Mouse (Mus musculus) midbrain, embryonic 14.5 days (tissue): ENCODE data around the gene Adamts12. TPM values are rescaled to one million over a fixed set of nuclear protein-coding genes. Genes with fewer than 3 reads are reported as not detected.

Source experiments
- ATAC-seq: fragments of 200-750 bp; cut with Nextera tagmentation; 2 replicates; pipeline ENCODE4 v1.8.0; 2017; ENCODE audit warnings: moderate number of reproducible peaks, moderate library complexity; ENCODE audit not compliant: low FRiP score, low TSS enrichment
- DNase-seq: peaks from one replicate; pipeline ENCODE4 v3.0.0-alpha.2; 2015
- H3K27ac ChIP-seq: fragments of 300-500 bp; sonication (generic); replicated peaks from 2 replicates; pipeline ENCODE4 v1.5.1; 2014; ENCODE audit warnings: mild to moderate bottlenecking, low read depth, low read length, moderate library complexity
- H3K27me3 ChIP-seq: fragments of 300-500 bp; sonication (generic); 2 replicates; pipeline ENCODE4 v1.6.1; 2014; ENCODE audit warnings: low read length, control low read depth, mixed read lengths; ENCODE audit not compliant: control insufficient read depth, insufficient read depth
- H3K36me3 ChIP-seq: fragments of 300-500 bp; sonication (generic); 2 replicates; pipeline ENCODE4 v1.6.1; 2014; ENCODE audit warnings: low read length, control low read depth; ENCODE audit not compliant: control insufficient read depth, insufficient read depth
- H3K4me1 ChIP-seq: fragments of 300-500 bp; sonication (generic); 2 replicates; pipeline ENCODE4 v1.6.1; 2014; ENCODE audit warnings: mild to moderate bottlenecking, antibody characterized with exemption, low read length, control low read depth; ENCODE audit not compliant: control insufficient read depth, insufficient read depth
- H3K4me2 ChIP-seq: fragments of 300-500 bp; sonication (generic); 2 replicates; pipeline ENCODE4 v1.6.1; 2014; ENCODE audit warnings: mild to moderate bottlenecking, low read length, moderate library complexity
- H3K4me3 ChIP-seq: fragments of 300-500 bp; sonication (generic); replicated peaks from 2 replicates; pipeline ENCODE4 v1.5.1; 2014; ENCODE audit warnings: low read depth, low read length
- H3K9ac ChIP-seq: fragments of 300-500 bp; sonication (generic); replicated peaks from 2 replicates; pipeline ENCODE4 v1.6.1; 2014; ENCODE audit warnings: mild to moderate bottlenecking, low read length, moderate library complexity
- H3K9me3 ChIP-seq: fragments of 300-500 bp; sonication (generic); 2 replicates; pipeline ENCODE4 v1.6.1; 2016; ENCODE audit warnings: low read length, control low read depth, mixed read lengths; ENCODE audit not compliant: control insufficient read depth
- WGBS: fragments of 180-500 bp; shearing (Covaris S2); extraction: QIAGEN DNeasy Blood & Tissue Kit; methylation state at CpG from one replicate; pipeline ENCODE4 v1.1.7; 2014; 5-methylcytosine and 5-hydroxymethylcytosine counted together
- polyA plus RNA-seq: library from polyadenylated mRNA; unstranded; fragments of >200 nt; fragmentation: Nextera tagmentation; extraction: Ambion mirVana; gene quantifications from 2 replicates; pipeline ENCODE4 v1.2.1, GENCODE M21; 2014

Gene Adamts12
- polyA plus RNA-seq, 1 experiment from 2014 or later, result 2.8 TPM

- 66% methylated on average over 7 of the region's 7 CpGs for WGBS
- Histone ChIP-seq H3K27me3 (no peaks in the 10 kb centered on the region), H3K9ac (no peak overlapping the region), H3K9me3 (no peaks in the 10 kb centered on the region), H3K4me3 (no peak overlapping the region), H3K4me2 (no peak overlapping the region), H3K36me3 (no peaks in the 10 kb centered on the region), H3K27ac (no peak overlapping the region), H3K4me1 (no peaks in the 10 kb centered on the region)
- DNase-seq (no peak), ATAC-seq (0 out of 2 replicates have a peak, but pooled peaks have one; percentile 34)
Measured at GRCm38 (mm10) chr15:11339467-11340180, 275.0 kb downstream of the Adamts12 start.

- no peak overlapping the region for H3K4me2 ChIP-seq
- DNase-seq, result peak; percentile 1
- no peaks in the 10 kb centered on the region for H3K4me1 ChIP-seq
- H3K9me3 ChIP-seq, result no peaks in the 10 kb centered on the region
- no peak overlapping the region for H3K4me3 ChIP-seq
- no peaks in the 10 kb centered on the region for H3K27me3 ChIP-seq
- WGBS, result 71% methylated on average over 3 of the region's 3 CpGs
- H3K27ac ChIP-seq, result no peak overlapping the region
- H3K9ac ChIP-seq, result no peak overlapping the region
- no peaks in the 10 kb centered on the region for H3K36me3 ChIP-seq
- no peak for ATAC-seq
Measured at GRCm38 (mm10) chr15:11355865-11356264, 291.3 kb downstream of the Adamts12 start.

- no peak overlapping the region for H3K9ac ChIP-seq
- H3K27ac ChIP-seq, result no peak overlapping the region
- no peaks in the 10 kb centered on the region for H3K36me3 ChIP-seq
- H3K9me3 ChIP-seq, result no peaks in the 10 kb centered on the region
- 96% methylated on average over 2 of the region's 2 CpGs for WGBS
- DNase-seq, result no peak
- no peak for ATAC-seq
- H3K4me1 ChIP-seq, result no peaks in the 10 kb centered on the region
- H3K4me2 ChIP-seq, result no peak overlapping the region
- H3K27me3 ChIP-seq, result no peaks in the 10 kb centered on the region
- no peak overlapping the region for H3K4me3 ChIP-seq
Measured at GRCm38 (mm10) chr15:11357501-11357900, 292.9 kb downstream of the Adamts12 start.

- Histone ChIP-seq H3K27me3 (no peaks in the 10 kb centered on the region), H3K9ac (no peak overlapping the region), H3K4me2 (no peak overlapping the region), H3K36me3 (no peaks in the 10 kb centered on the region), H3K4me3 (no peak overlapping the region), H3K9me3 (no peaks in the 10 kb centered on the region), H3K4me1 (no peaks in the 10 kb centered on the region), H3K27ac (no peak overlapping the region)
- no peak for DNase-seq
- ATAC-seq, result no peak
- WGBS, result 96% methylated on average over 1 of the region's 1 CpGs
Measured at GRCm38 (mm10) chr15:11360888-11361287, 296.3 kb downstream of the Adamts12 start.

- H3K9ac ChIP-seq, result no peak overlapping the region
- H3K4me3 ChIP-seq, result no peak overlapping the region
- no peaks in the 10 kb centered on the region for H3K27me3 ChIP-seq
- no peak overlapping the region for H3K27ac ChIP-seq
- H3K9me3 ChIP-seq, result no peaks in the 10 kb centered on the region
- 91% methylated on average over 5 of the region's 5 CpGs for WGBS
- ATAC-seq (no peak), DNase-seq (no peak)
- no peak overlapping the region for H3K4me2 ChIP-seq
- no peaks in the 10 kb centered on the region for H3K36me3 ChIP-seq
- H3K4me1 ChIP-seq, result no peaks in the 10 kb centered on the region
Measured at GRCm38 (mm10) chr15:11361824-11362223, 297.2 kb downstream of the Adamts12 start.

- H3K4me1 ChIP-seq, result no peaks in the 10 kb centered on the region
- H3K9me3 ChIP-seq, result no peaks in the 10 kb centered on the region
- no peak overlapping the region for H3K27ac ChIP-seq
- ATAC-seq (peak; percentile 37), DNase-seq (peak; percentile 31)
- no peaks in the 10 kb centered on the region for H3K27me3 ChIP-seq
- H3K9ac ChIP-seq, result no peak overlapping the region
- WGBS, result 43% methylated on average over 2 of the region's 2 CpGs
- H3K36me3 ChIP-seq, result no peaks in the 10 kb centered on the region
- no peak overlapping the region for H3K4me3 ChIP-seq
- no peak overlapping the region for H3K4me2 ChIP-seq
Measured at GRCm38 (mm10) chr15:11364112-11364511, 299.5 kb downstream of the Adamts12 start.

GRCm38 (mm10) chr15:11364795-11365194 is 300.2 kb downstream of the Adamts12 start:
- H3K27ac ChIP-seq, result no peak overlapping the region
- 97% methylated on average over 1 of the region's 1 CpGs for WGBS
- no peak overlapping the region for H3K4me3 ChIP-seq
- H3K27me3 ChIP-seq, result no peaks in the 10 kb centered on the region
- DNase-seq (peak; percentile 43), ATAC-seq (no peak)
- no peaks in the 10 kb centered on the region for H3K9me3 ChIP-seq
- no peaks in the 10 kb centered on the region for H3K36me3 ChIP-seq
- H3K4me1 ChIP-seq, result no peaks in the 10 kb centered on the region
- H3K4me2 ChIP-seq, result no peak overlapping the region
- H3K9ac ChIP-seq, result no peak overlapping the region

GRCm38 (mm10) chr15:11369572-11369971 is 305.0 kb downstream of the Adamts12 start:
- H3K4me3 ChIP-seq, result no peak overlapping the region
- no peaks in the 10 kb centered on the region for H3K27me3 ChIP-seq
- no peak overlapping the region for H3K9ac ChIP-seq
- H3K4me2 ChIP-seq, result no peak overlapping the region
- H3K9me3 ChIP-seq, result no peaks in the 10 kb centered on the region
- DNase-seq (no peak), ATAC-seq (no peak)
- no peak overlapping the region for H3K27ac ChIP-seq
- no peaks in the 10 kb centered on the region for H3K4me1 ChIP-seq
- 89% methylated on average over 3 of the region's 3 CpGs for WGBS
- H3K36me3 ChIP-seq, result no peaks in the 10 kb centered on the region

GRCm38 (mm10) chr15:11370477-11371085 is 306.0 kb downstream of the Adamts12 start:
- H3K9ac ChIP-seq, result no peak overlapping the region
- no peaks in the 10 kb centered on the region for H3K4me1 ChIP-seq
- H3K27me3 ChIP-seq, result no peaks in the 10 kb centered on the region
- H3K27ac ChIP-seq, result no peak overlapping the region
- no peak overlapping the region for H3K4me2 ChIP-seq
- H3K36me3 ChIP-seq, result no peaks in the 10 kb centered on the region
- no peaks in the 10 kb centered on the region for H3K9me3 ChIP-seq
- H3K4me3 ChIP-seq, result no peak overlapping the region
- ATAC-seq (no peak), DNase-seq (no peak)
- 90% methylated on average over 7 of the region's 7 CpGs for WGBS
